Mouse (Mus musculus): ENCODE measurements around the gene Kcnc1. TPM values are rescaled to one million over a fixed set of nuclear protein-coding genes. Genes with fewer than 3 reads are reported as not detected.

Kcnc1 gene
- total RNA-seq, 2 experiments from 2014 or later = 0.05 TPM

DNA sequence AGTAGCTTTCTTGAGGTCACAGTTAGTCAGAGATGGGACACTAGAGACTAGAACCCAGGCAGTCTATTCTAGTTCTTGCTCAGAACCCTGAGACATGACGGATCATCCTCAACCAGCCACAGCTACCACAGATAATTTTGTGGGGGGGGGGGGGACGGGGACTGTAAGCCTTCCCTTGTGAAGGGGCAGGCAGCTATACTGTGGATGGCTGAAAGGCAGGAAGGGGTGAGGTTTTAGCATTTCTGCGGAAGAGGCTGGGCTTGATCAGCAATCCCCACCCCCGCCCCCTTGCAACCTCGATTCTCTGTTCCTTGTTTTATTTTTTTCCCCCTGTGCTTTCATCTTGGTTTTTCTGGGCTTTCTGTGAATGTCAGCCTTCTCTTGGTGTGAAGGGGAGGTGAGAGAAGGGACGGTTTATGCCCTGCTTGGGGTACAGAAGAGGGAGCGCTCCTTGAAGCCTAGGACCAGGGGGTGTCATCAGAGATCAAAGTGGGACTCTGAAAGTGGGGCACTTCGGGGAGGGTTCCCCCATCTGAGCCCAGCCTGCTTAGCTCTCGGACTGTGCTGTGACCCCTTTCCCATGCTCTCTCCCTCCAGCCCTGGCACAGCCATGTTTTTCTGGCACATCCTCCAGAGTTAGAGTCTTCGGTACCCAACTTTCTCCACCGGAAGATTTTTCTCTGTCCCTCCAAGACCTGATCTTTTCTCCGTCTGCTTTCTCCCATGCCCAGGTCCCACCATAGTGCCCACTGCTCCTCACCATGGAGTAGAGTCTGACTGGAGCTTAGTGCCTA is 2.4 kb upstream of the Kcnc1 start:
- no peak for DNase-seq
- intact Hi-C loops (cut with DNase I) = loop anchor here (1.0 kb wide), 2 partner anchors 175 to 213 kb away; no protein-coding TSS in a partner anchor

DNA sequence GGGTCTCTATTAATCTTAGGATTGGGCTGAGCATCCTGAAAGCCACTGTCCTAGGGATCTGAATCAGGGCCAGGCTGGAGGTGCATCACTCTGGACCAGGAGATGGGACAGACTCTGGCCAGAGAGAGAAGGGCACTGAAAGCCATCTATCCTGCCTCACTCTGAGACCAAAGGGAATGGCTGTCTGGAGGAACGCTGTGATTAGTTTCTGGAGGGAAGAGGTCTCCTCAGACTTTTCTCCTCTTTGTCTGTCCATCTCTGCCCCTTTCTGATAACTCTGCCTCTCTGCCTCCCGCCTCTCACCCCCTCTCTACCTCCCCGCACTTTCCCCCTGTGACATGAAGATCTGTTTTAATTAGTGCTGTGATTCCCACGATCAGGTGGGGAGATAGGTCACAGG is 1.4 kb upstream of the Kcnc1 start:
- no peak for DNase-seq
- intact Hi-C loops (cut with DNase I) = no loop called here

DNA sequence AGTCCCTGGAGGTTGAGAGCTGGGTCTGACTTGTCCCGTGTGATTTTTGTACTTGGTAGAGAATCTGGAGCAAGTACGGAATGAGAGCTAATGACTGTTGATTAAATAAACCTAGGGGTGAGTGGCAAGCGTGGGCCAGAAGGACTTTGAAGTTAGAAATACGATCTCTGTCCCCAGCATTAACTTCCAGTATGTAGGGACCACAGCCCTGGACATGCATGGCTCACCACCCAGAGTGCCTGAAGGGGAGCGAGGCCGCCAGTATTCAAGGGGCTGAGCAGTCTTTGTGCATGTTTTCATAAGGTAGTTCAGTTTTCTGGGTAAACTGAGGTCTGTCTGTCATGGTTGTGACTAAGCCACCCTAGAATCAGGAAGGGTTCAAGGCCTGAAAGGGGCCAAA is 726 bp upstream of the Kcnc1 start:
- intact Hi-C loops (cut with DNase I) = no loop called here
- no peak for DNase-seq

DNA sequence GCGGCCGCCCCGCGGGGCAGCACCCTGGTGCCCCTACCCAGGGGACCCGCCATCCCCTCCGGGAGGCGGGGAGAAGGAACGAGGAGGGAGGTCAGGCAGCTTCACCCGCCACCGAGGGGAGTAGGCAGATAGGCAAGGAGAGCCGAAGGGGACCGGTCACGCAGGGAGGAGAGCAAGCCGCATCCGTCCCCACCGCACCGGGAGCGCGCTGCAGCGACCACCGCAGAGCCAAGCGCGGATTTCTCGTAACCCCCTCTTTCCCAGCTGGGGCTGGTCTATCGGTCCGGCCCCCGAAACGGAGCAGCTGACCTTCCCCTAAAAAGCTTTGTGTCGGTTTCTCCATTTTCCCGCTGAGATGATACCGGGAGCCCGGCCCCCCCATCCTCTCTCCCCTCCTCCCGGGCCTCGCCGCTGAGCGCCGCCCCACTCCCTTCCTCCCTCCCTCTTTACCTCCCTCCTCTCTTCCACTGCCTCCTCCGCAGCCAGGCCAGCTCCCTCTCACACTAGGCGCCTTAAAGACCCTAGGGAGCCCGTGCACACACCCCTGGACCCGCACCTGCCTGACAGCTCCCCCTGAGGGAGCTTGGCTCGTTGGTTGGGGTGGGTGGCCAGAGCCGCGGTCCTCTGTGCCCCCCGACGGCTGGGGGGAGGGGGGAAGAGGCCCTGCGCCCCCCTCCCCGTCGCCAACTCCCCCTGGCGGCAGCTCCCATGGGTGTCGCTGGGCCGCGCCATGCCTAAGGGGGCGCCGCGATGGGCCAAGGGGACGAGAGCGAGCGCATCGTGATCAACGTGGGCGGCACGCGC is 833 bp downstream of the Kcnc1 start:
- DNase-seq = no peak
- intact Hi-C loops (cut with DNase I) = no loop called here

DNA sequence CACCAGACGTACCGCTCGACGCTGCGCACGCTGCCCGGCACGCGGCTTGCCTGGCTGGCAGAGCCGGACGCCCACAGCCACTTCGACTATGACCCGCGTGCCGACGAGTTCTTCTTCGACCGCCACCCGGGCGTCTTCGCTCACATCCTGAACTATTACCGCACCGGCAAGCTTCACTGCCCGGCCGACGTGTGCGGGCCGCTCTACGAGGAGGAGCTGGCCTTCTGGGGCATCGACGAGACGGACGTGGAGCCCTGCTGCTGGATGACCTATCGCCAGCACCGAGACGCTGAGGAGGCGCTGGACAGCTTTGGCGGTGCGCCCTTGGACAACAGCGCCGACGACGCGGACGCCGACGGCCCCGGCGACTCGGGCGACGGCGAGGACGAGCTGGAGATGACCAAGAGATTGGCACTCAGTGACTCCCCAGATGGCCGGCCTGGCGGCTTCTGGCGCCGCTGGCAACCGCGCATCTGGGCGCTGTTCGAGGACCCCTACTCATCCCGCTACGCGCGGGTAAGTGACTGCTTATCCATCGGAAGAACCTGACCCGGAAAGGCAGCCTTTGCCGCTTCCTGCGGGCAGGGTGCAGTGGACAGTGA is 1.5 kb downstream of the Kcnc1 start:
- intact Hi-C loops (cut with DNase I) = no loop called here

DNA sequence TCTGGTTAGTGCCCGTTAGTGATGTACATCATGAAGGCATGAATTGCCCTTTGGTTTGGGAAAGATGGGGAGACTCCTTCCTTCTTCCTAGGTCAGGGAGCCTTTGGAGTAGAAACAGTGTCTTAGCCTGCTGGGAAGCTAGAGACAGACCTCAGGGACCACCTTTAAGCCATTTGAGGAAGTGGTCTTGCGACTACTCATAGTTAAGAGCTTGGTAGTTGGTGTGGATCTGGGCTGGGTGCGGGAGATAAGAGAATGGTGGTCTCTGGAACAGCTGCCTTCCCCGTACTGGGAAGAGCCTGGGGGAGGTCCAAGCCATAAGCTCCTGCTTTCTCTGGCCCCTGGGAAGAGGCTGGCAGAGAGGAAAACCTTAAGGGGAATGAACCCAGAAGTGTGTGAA is 2.3 kb downstream of the Kcnc1 start:
- intact Hi-C loops (cut with DNase I) = no loop called here
- DNase-seq = no peak

More for the DNA sequence above, 1.5 kb downstream of the Kcnc1 start:
- DNase-seq = no peak

DNA sequence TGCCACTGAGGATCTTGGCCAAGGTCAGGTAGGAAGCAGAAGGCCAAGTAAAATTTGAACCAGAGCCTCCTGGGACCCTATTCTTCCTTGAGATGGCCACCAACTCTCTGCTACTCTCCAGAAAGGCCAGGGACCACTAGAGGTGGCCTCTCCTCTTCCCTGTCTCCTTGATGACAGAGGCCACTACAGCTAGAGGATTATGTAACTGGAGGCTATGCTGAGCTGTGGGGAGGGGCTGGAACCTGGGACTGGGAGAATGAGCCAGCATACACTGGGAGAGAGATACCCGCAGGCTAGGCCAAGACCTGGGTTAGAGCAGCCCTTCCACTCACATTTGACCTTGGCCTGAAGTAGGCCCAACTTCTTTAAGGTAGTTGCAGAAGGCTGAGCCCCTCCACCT is 3.4 kb downstream of the Kcnc1 start:
- no peak for DNase-seq
- intact Hi-C loops (cut with DNase I) = no loop called here

DNA sequence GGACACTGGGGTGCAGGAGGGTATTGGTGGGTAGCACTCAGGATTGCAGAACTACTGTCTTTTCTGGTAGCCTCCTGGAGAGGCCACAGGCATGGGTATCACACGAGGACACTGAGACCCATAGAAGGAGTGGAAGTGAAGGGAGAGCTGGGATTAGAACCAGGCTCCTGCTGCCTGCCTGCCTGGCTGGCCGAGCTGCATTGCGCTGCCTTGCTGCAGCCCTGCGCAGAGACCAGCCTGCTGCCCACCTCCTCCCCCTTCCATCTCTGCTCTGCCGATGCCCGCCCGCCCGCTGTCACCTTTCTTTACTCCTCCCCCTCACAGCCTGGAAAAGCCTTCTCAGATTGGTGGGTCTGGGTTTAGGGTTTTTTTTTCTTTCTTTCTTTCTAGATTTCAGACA is 4.0 kb downstream of the Kcnc1 start:
- intact Hi-C loops (cut with DNase I) = no loop called here
- no peak for DNase-seq

DNA sequence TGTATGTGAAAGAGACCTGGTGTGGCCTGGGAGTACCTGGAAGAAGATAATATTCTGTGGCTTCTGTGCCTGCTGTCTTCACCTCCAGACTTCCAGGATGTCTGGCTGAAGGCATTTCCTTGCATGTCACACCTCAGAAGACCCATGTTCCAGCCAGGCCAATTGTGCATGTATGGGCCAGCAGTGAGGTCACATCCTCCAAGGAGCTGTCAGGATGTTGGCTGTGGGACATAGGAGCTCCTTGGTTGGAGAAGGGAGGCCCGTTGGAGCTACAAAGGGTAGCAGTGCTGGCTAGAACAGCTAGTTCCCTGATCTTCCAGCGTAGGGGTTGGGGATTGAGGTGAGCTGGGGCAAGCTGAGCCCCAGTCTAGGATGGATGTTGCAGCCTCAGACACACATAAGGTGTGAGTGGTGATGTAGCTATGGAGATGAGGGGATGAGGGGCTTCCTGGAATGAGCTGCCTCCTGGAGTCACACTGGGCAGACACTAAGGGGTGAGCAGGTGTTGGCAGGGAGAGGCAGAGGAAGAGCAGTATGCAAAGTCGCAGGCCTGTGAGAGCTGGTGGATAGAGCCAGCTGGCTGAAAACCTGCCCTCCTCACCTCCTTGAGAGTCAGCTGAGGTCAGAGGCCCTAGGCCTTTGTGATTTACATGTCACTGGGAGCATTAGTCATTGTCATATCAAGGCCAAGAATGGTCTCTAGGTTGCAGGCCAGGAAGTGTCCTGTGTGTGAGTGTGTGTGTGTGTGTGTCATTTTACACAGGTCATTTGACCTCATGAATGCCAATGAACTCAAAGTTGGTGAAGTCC is 5.3 kb downstream of the Kcnc1 start:
- intact Hi-C loops (cut with DNase I) = no loop called here
- no peak for DNase-seq

DNA sequence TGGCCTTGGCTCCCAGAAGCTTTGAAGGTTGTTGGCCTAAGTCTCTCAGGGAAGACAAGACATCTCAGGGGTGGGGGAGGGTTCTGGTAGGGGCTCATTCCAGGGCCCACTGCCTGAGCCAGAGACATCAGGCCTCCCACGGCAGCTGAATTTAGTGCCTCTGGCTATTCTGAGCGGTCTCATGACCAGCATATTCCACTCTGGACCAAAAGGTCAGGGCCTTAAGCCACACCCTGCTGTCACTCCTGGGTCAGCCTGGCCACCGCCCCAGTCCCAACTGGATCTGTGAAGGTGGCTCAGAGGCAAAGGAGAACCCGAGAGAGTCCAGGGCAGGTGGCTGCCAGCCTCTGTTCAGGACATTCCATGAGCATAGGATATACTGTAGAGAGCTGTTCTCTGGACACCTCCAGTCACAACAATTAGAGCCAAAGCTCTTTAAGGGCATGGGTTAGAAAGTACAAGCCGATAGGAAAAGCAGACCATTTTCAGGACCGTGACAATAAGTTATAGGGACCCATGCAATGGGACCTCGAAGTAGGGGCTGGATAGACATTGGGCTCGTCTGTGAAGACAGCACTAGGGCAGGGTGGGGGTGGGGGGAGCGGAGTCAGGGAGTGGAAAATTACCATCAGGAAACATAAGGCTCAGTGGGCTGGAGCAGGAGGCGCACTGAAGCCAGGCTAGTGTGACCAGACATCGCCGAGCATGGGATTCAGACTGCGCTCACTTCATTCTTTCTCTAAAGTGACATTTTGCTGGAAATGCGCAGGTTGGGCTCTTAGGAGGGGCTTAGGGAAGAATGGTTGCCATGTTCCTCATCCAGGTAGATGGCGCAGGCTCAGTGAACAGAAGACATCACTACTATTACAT is 7.6 kb downstream of the Kcnc1 start:
- intact Hi-C loops (cut with DNase I) = no loop called here
- no peak for DNase-seq

DNA sequence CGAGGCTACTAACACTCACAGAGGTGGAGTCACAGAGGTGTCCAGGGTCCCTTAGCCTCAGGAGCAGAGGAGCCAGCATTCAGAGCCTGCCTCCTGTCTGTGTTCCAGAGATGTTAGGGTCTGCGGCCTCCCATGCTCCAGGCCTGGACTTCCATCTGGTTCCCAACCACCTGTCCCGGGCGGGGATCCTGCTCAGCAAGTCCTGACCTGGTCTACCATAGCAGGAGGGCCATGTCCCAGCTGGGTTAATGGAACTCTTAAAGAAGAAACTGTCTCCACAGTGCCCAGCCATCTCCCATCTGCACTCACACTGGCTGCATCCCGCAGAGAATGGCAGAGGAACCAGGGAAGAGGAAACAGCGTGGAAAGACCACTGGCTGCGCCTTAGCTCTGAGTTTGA is 8.5 kb downstream of the Kcnc1 start:
- DNase-seq = no peak
- intact Hi-C loops (cut with DNase I) = no loop called here

DNA sequence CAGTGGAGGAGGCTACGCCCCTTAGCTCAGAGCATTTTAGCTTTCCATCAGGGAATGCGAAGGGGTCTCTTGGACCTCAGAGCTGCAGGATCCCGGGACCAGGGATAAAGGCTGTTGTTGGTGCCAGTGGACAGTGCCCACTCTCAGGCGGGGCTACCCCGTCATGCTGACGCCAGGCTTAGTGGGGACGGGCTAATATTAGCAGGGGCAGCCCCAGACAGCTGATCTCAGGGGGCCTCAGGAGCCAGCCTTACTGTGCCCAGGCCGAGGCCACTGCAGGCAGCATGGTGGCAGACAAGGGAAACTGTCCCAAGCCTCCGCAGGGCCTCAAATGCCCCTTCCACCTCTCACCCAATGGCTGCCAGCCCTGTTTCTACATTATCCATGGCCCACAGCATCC is 12.3 kb downstream of the Kcnc1 start:
- intact Hi-C loops (cut with DNase I) = no loop called here
- no peak for DNase-seq

DNA sequence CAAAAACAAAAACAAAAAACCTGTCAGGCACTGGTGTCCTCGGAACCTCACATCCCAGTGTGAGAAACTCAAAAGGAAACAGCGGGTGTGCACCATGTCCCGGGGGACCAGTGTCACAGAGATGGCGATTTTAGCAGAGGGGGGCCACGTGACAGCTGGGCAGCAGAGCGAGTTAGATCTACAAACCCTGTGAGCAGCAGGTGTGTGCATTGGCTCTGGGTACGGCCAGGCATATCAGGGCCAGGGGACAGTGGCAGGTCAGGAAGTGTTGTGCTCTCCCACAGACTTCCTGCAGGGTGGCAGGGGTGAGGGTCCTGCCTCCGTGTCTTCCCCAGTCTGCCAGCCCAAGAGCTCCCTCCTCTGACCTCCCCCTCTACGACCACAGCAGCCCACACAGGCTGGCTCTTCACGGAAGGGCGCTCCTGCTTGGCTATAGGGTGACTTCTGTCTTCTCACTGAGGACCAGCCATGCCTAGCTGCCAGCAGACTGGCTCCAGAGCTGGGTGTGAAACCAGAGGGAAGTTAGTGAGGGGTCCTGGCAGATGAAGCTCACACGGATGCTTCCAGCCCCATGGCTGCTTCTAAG is 13.0 kb downstream of the Kcnc1 start:
- intact Hi-C loops (cut with DNase I) = no loop called here

DNA sequence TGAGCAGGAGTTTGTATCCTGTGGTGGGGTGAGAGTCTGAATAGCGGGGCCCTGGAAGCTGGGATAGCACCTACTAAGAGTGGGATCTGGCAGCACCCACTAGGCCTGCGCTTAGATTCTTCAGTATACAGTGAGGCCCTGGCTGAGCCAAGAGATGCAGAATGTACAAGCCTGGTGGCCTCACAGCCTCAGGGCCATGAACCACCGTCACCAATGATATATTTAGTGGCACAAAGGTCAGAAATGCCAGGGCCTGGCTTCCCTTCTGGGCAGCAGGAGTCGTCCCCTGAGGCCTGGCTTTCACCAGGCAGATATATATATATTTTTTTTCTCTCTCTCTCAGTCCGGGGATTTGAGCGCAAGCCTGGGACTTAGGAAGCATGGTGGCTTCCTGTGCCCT is 14.4 kb downstream of the Kcnc1 start:
- intact Hi-C loops (cut with DNase I) = no loop called here
- no peak for DNase-seq

More for the DNA sequence above, 13.0 kb downstream of the Kcnc1 start:
- DNase-seq = no peak

DNA sequence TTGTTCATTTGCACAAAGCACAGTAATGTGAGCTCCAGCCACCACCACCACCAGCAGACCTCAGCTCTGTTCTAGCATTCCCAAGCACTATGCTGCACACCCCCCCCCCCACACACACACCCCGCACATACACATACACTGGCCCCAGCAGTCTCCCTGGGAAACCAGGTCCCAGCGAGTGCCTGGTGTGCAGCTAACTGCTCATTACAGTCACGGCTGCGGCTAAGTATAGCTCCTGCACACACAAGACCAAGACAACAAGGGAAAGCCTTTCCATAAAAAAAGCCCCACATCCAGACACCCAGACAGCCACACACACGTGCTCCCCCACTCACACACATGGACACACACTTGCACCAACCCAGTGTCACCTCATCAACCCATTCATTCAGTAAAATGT is 16.5 kb downstream of the Kcnc1 start:
- DNase-seq = no peak
- intact Hi-C loops (cut with DNase I) = no loop called here

DNA sequence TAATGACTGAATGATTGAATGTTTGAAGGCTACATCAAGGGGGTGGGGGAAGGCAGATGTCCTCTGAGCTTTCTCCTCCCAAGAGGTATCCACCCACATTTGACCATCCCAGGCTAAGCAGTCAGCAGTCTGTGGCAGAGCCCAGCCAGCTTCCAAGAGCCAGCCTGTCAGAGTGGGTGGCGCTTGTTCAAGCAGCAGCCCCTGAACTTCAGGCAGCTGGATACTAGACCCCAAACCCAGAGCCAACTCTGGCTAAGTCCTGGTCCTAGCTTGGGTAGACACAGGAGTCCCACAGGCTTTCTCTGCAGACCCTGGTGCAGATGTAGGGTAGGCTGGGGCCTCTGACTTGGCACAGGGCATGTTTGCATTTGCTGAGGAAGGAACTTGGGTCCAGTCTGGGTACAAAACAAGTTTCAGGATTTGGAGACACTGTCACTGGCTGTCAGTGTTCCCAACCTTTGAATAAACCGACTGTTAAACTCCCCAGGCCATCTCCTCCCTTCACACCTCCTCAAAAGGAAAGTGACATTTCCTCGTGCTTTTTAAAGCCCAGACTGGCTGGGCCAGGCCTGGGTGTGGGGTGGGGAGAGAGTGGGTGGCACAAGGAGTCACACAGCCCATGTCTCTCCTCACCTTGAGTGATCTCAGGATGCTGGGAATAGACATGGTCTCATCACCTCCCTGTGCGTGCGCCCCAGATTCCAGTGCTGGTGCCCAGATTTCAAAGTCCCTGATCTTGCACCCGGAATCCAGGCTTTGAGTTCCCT is 17.8 kb downstream of the Kcnc1 start:
- no peak for DNase-seq
- intact Hi-C loops (cut with DNase I) = no loop called here

DNA sequence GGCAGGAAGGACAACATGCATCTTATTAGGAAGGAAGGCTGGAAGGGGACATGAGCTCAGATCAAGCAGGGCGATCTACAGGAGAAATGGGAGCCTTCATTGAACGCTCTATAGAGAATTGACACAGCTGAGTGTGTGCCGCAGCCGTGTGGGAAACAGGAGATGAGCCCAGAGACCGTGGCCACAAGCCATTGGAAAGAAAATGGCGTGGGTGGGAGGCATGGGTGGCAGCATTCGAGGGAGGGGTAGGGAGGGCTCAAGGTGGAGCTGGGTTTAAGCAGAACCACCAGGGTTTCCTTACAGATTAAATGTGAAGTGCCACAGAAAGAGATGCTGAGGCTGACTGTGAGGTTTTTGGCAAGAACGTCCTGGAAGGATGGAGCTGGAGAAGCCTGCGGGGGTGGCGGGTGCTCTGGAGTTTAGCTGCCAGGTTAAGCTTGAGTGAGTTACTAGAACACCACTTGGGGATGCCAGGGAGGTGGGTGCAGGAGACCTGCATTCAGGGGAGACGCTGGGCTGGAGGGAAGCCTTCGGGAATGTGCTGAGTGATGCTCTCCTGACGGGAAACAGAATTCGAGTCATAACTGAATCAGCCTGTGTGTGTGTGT is 19.6 kb downstream of the Kcnc1 start:
- DNase-seq = no peak
- intact Hi-C loops (cut with DNase I) = no loop called here

DNA sequence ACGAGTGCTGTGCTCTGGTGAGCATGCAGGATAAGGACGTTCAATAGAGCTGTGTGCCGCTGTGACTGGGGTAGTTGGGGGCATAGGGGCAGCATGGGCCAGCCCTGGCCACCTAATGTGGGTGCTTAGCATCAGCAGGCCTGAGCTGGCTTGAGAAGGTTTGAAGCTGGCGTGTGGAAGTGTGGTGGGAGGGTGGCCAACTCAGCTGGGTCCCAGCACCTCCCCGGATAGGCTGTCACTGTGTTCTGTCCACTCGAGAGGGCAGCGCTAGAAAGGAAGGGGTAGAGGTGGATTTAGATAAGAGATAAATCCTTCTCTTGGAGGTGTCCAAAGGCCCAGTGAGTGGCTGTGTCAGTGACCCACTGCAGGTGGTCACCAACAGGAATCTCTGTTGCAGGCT is 21.2 kb downstream of the Kcnc1 start:
- intact Hi-C loops (cut with DNase I) = no loop called here

More for the DNA sequence above, 21.2 kb downstream of the Kcnc1 start:
- DNase-seq = no peak
